Mouse (Mus musculus): ENCODE results near the gene Mettl17. TPM values are rescaled to one million over a fixed set of nuclear protein-coding genes. Genes with fewer than 3 reads are reported as not detected.

Mettl17 gene
- polyA plus RNA-seq, 1 experiment from 2014 or later, result 40.5 TPM

- WGBS, result 63% methylated on average over 10 of the region's 10 CpGs
- Histone ChIP-seq H3K9ac (no peak overlapping the region), H3K27me3 (replicated peaks) (no peaks in the 10 kb centered on the region), H3K4me3 (no peak overlapping the region), H3K36me3 (no peaks in the 10 kb centered on the region), H3K9me3 (no peaks in the 10 kb centered on the region), H3K4me1 (peaks cover 14% of the 10 kb centered on the region), H3K4me2 (no peak overlapping the region), H3K27ac (replicated peaks) (no peak overlapping the region)
- no peak for ATAC-seq (ENCODE audit: extremely low read depth, insufficient number of reproducible peaks, low FRiP score, low TSS enrichment)
Measured at GRCm38 (mm10) chr14:51932092-51933020, 47.7 kb downstream of the Mettl17 start.

GRCm38 (mm10) chr14:51939005-51939404 is 54.4 kb downstream of the Mettl17 start:
- Histone ChIP-seq H3K4me3 (no peak overlapping the region), H3K4me1 (peaks cover 6% of the 10 kb centered on the region; the same call in 1 of the 2 replicates), H3K9ac (no peak overlapping the region), H3K36me3 (no peaks in the 10 kb centered on the region), H3K27ac (replicated peaks) (no peak overlapping the region), H3K27me3 (replicated peaks) (no peaks in the 10 kb centered on the region), H3K9me3 (peaks cover 6% of the 10 kb centered on the region; the same call in 1 of the 2 replicates), H3K4me2 (no peak overlapping the region)
- WGBS, result 79% methylated on average over 9 of the region's 9 CpGs
- no peak for ATAC-seq (ENCODE audit: extremely low read depth, insufficient number of reproducible peaks, low FRiP score, low TSS enrichment)

GRCm38 (mm10) chr14:51940944-51941560 is 56.4 kb downstream of the Mettl17 start:
- no peak overlapping the region for H3K27ac ChIP-seq (replicated peaks)
- ATAC-seq (ENCODE audit: extremely low read depth, insufficient number of reproducible peaks, low FRiP score, low TSS enrichment), result no peak
- 49% methylated on average over 8 of the region's 8 CpGs for WGBS

GRCm38 (mm10) chr14:51941577-51941976 is 56.9 kb downstream of the Mettl17 start:
- no peak overlapping the region for H3K27ac ChIP-seq (replicated peaks)
- no peak overlapping the region for H3K4me3 ChIP-seq
- no peak for ATAC-seq (ENCODE audit: extremely low read depth, insufficient number of reproducible peaks, low FRiP score, low TSS enrichment)
- no peak overlapping the region for H3K9ac ChIP-seq
- peaks cover 6% of the 10 kb centered on the region; the same call in 1 of the 2 replicates for H3K4me1 ChIP-seq
- H3K36me3 ChIP-seq, result no peaks in the 10 kb centered on the region
- H3K4me2 ChIP-seq, result no peak overlapping the region
- peaks cover 6% of the 10 kb centered on the region; the same call in 1 of the 2 replicates for H3K9me3 ChIP-seq
- WGBS, result 67% methylated on average over 9 of the region's 9 CpGs
- H3K27me3 ChIP-seq (replicated peaks), result no peaks in the 10 kb centered on the region

More at GRCm38 (mm10) chr14:51940944-51941560, 56.4 kb downstream of the Mettl17 start:
- no peak overlapping the region for H3K4me2 ChIP-seq
- no peak overlapping the region for H3K9ac ChIP-seq
- H3K27me3 ChIP-seq (replicated peaks), result no peaks in the 10 kb centered on the region
- H3K36me3 ChIP-seq, result no peaks in the 10 kb centered on the region
- H3K4me3 ChIP-seq, result no peak overlapping the region
- H3K4me1 ChIP-seq, result peaks cover 6% of the 10 kb centered on the region; the same call in 1 of the 2 replicates
- H3K9me3 ChIP-seq, result peaks cover 6% of the 10 kb centered on the region; the same call in 1 of the 2 replicates

GRCm38 (mm10) chr14:51942236-51942635 is 57.6 kb downstream of the Mettl17 start:
- Histone ChIP-seq H3K4me3 (no peak overlapping the region), H3K4me1 (peaks cover 6% of the 10 kb centered on the region; the same call in 1 of the 2 replicates), H3K9me3 (peaks cover 6% of the 10 kb centered on the region; the same call in 1 of the 2 replicates), H3K27ac (replicated peaks) (no peak overlapping the region), H3K27me3 (replicated peaks) (no peaks in the 10 kb centered on the region), H3K4me2 (no peak overlapping the region), H3K9ac (no peak overlapping the region), H3K36me3 (no peaks in the 10 kb centered on the region)
- 52% methylated on average over 7 of the region's 7 CpGs for WGBS
- ATAC-seq (ENCODE audit: extremely low read depth, insufficient number of reproducible peaks, low FRiP score, low TSS enrichment), result no peak

Small RNA genes lying within 50 kb of the gene (microRNA-seq; reads per million reads assigned to microRNA genes)
- not detected for gene Gm27375

Other genes with a start within 250 kb of the Mettl17 start
- not detected in 2 replicates for gene Gm4181, start 249.2 kb upstream of the Mettl17 start, polyA plus RNA-seq (2015; fragmentation: Nextera tagmentation; extraction: Ambion mirVana)
- not detected in 2 replicates for gene Gm17079, start 189.4 kb upstream of the Mettl17 start, polyA plus RNA-seq (2015; fragmentation: Nextera tagmentation; extraction: Ambion mirVana)
- not detected in 2 replicates for gene Gm5800, start 167.7 kb upstream of the Mettl17 start, polyA plus RNA-seq (2015; fragmentation: Nextera tagmentation; extraction: Ambion mirVana)
- gene Ang4, start 111.3 kb upstream of the Mettl17 start, polyA plus RNA-seq (2015; fragmentation: Nextera tagmentation; extraction: Ambion mirVana), result not detected in 2 replicates
- gene AY358078, start 84.8 kb upstream of the Mettl17 start, polyA plus RNA-seq (2015; fragmentation: Nextera tagmentation; extraction: Ambion mirVana), result not detected in 2 replicates
- not detected in 2 replicates for gene Ear6, start 31.1 kb upstream of the Mettl17 start, polyA plus RNA-seq (2015; fragmentation: Nextera tagmentation; extraction: Ambion mirVana)
- gene Slc39a2, start 8.0 kb downstream of the Mettl17 start, polyA plus RNA-seq (2015; fragmentation: Nextera tagmentation; extraction: Ambion mirVana), result 0.13 and 0.48 TPM in 2 replicates
- 223 and 248 TPM in 2 replicates for gene Ndrg2, start 29.3 kb downstream of the Mettl17 start, polyA plus RNA-seq (2015; fragmentation: Nextera tagmentation; extraction: Ambion mirVana)
- gene Tppp2, start 33.6 kb downstream of the Mettl17 start, polyA plus RNA-seq (2015; fragmentation: Nextera tagmentation; extraction: Ambion mirVana), result not detected in 2 replicates
- gene Rnase13, start 37.9 kb downstream of the Mettl17 start, polyA plus RNA-seq (2015; fragmentation: Nextera tagmentation; extraction: Ambion mirVana), result not detected in 2 replicates
- gene Arhgef40, start 99.9 kb downstream of the Mettl17 start, polyA plus RNA-seq (2015; fragmentation: Nextera tagmentation; extraction: Ambion mirVana), result 63.9 and 69.5 TPM in 2 replicates
- 0.43 and 1.1 TPM in 2 replicates for gene Tmem253, start 130.8 kb downstream of the Mettl17 start, polyA plus RNA-seq (2015; fragmentation: Nextera tagmentation; extraction: Ambion mirVana)
- gene Zfp219, start 135.9 kb downstream of the Mettl17 start, polyA plus RNA-seq (2015; fragmentation: Nextera tagmentation; extraction: Ambion mirVana), result 14.5 and 15.6 TPM in 2 replicates
- not detected in 2 replicates for gene Olfr221, start 157.6 kb downstream of the Mettl17 start, polyA plus RNA-seq (2015; fragmentation: Nextera tagmentation; extraction: Ambion mirVana)
- gene Hnrnpc, start 219.2 kb downstream of the Mettl17 start, polyA plus RNA-seq (2015; fragmentation: Nextera tagmentation; extraction: Ambion mirVana), result 340 and 392 TPM in 2 replicates
- 37.7 and 38.8 TPM in 2 replicates for gene Rpgrip1, start 225.9 kb downstream of the Mettl17 start, polyA plus RNA-seq (2015; fragmentation: Nextera tagmentation; extraction: Ambion mirVana)